Mouse (Mus musculus): ENCODE data around the gene Kdelr2. TPM values are rescaled to one million over a fixed set of nuclear protein-coding genes. Genes with fewer than 3 reads are reported as not detected.
A peak's percentile ranks its signal among the peaks of the same experiment; 100 is the strongest.
"Not testable (repeated sequence)": the region's sequence is repeated elsewhere in the genome, so short reads cannot be mapped to it uniquely, and the experiment has no call there.

Gene Kdelr2
- 100 to 1,000 TPM in 3 of 4 experiments, 10 to 100 TPM in 1; 97.5 to 115 (median 101) TPM for total RNA-seq (2022)

- DNase-seq, result peak; percentile 85
Observed at GRCm38 (mm10) chr5:143403221-143404147, at the start of gene Kdelr2. Gene Kdelr2, plus strand, starts transcription at chr5:143403838.

GRCm38 (mm10) chr5:143356017-143356416, 47.6 kb upstream of the Kdelr2 start:
- DNase-seq, result no peak

DNA sequence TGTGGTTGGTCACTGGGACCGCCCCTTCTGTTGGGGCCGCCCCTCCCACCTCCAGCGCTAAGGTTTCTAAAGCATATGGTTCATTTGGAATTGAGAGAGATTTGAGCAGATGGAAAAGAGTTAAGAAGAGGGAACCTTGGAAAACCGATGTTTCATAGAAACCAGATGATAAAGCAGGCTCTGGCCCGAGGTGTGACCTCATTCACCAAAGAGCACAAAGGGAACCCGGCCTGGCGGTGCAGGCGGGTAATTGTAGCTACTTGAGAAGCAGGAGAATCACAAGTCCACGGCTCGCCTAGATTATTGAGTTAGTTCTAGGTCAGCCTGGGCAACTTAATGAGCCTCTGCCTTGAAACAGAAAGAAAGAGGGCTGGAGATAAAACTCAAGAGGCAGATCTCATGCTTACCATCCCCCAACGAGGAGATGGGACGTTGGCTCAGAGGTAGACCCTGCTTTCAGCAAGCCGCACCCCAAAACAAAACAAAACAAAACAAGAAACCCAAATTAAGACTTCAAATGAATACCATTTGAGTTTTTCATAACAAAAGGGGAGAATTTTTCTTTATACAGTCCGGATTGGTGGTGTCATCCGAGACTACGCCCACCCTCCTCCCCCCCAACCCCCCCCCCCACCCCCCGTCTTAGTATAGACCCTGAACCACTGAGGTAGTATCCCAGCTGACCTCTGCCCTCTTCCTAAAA, 46.8 kb upstream of the Kdelr2 start, which contains the start of gene Grid2ip:
Grid2ip (plus strand) TSS at position 653 of the 703 bp plus-strand sequence.
- DNase-seq, result no peak

- no peak for DNase-seq
Observed at GRCm38 (mm10) chr5:143357564-143357963, 46.1 kb upstream of the Kdelr2 start.

DNA sequence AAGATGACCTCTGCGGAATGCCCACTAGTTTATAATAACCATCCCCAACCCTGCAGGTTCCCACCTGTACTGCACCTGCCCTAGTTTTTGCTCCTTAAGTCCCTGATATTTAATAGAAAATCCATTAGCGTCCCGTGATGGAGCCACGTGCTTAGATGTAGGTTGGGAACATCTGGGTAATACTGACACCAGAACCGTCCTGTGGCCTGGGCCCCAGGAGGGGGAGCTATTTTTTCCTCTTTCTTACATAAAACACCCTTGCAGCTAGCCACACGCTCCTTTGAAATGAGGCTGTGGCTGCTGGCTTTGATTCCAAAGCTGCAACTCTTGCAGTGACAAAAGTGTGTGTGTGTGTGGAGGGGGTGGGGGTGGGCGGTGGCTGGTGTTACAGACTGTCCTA, 44.4 kb upstream of the Kdelr2 start:
- DNase-seq, result no peak

- no peak for DNase-seq
Observed at GRCm38 (mm10) chr5:143360000-143360399, 43.6 kb upstream of the Kdelr2 start.

- no peak for DNase-seq
Observed at GRCm38 (mm10) chr5:143361428-143361827, 42.2 kb upstream of the Kdelr2 start.

DNA sequence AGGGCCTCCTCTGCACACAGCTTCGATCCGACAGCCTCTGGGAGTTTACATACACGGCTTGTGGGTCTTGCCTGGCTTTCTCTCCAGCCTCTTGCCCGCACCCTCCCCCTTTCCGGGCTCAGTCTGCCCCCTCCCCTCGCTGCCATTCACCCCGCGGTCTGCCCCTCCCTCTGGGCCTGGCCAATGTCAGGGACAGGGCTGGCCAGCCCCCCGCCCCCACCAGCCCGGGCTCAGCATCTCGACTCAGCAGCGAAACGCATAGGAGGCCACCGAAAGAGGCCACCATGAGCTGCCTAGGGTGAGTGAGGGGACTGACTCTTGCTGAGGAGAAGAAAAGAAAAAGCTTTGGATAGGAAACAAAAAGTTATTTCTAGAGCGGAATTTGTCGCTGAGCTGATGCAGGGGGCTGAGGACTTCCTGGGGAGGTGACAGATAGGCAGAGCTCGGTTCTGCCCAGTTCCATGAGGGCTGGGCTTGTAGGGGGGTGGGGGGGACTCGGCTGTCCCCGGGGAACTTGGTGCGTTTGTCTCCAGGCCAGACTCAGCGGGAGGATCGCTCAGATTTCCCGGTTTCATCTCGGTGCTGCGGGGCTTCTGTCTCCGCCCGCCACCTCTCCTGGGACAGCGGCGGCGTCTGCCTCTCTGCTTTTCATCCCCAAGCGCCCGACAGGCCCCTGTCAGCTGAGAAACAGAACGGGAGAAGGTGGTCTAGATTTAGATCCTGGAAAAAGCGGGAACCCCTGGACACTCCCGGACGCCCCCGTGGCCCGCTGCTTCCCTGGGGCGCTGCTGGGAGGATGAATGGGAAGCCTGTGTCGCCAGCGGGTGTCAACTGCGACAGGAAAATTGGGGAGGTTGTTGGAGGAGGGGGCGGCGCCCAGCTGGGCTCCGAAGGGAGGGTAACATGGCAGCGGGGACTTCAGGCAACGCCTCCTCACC, 39.7 kb upstream of the Kdelr2 start:
- no peak for DNase-seq

GRCm38 (mm10) chr5:143367931-143368330, 35.7 kb upstream of the Kdelr2 start:
- DNase-seq, result no peak

- DNase-seq, result no peak
Observed at GRCm38 (mm10) chr5:143369611-143370255, 33.9 kb upstream of the Kdelr2 start.

GRCm38 (mm10) chr5:143370416-143371145, 33.1 kb upstream of the Kdelr2 start:
- DNase-seq, result no peak

DNA sequence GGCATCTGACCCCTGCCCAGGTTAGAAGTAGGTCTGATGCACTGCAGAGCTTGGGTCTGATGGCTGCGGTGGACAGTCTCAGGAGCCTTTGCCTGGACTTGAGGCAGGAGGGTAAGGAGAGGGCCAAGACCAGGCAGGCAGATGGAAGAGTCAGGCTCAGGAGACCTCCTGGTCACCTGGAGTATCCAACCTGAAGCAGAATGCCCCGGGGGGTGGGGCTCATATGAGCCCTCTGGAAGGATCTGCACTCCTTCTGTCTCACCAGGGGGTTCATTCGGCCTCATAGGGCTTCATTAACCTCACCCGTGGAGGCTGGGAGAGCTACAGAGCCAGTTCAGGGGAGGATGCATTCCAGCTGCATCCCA, 32.5 kb upstream of the Kdelr2 start:
- no peak for DNase-seq

- DNase-seq, result no peak
Observed at GRCm38 (mm10) chr5:143372818-143373217, 30.8 kb upstream of the Kdelr2 start.

GRCm38 (mm10) chr5:143375242-143375641, 28.4 kb upstream of the Kdelr2 start:
- DNase-seq, result peak; percentile 31

- DNase-seq, result no peak
Observed at GRCm38 (mm10) chr5:143376156-143376555, 27.5 kb upstream of the Kdelr2 start.

GRCm38 (mm10) chr5:143386797-143387621, 16.6 kb upstream of the Kdelr2 start:
- no peak for DNase-seq

GRCm38 (mm10) chr5:143394184-143394583, 9.5 kb upstream of the Kdelr2 start:
- no peak for DNase-seq

- not testable (repeated sequence) for DNase-seq
Observed at GRCm38 (mm10) chr5:143394966-143395365, 8.7 kb upstream of the Kdelr2 start.

DNA sequence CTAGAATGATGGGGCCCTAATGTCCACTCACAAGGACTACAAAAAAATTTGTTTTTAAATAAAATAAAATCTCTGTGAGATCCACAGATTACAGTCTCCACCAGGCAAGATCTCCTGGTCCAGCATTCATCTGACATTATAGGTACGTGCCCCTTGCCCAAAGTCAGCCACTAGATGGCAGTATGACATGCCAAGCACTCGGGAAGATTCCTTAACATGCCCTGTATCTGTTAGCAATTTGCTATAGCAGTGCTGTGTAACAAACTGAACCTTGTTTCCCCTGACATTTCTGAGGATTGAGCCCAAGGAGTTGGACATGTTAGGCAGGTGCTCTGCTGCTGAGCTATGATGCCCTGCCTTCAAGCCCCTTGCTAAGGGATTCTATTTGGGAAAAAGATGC, 8.0 kb upstream of the Kdelr2 start:
- DNase-seq, result no peak

GRCm38 (mm10) chr5:143400501-143400900, 3.1 kb upstream of the Kdelr2 start:
- no peak for DNase-seq
